Mouse (Mus musculus): Measurements from ENCODE around the gene Rcor2. TPM values are rescaled to one million over a fixed set of nuclear protein-coding genes. Genes with fewer than 3 reads are reported as not detected.

The Rcor2 gene
- polyA plus RNA-seq, 1 experiment from 2014 or later: 11.1 TPM

GRCm38 (mm10) chr19:7304801-7305200, 37.7 kb downstream of the Rcor2 start:
- no peak overlapping the region for H3K27ac ChIP-seq (ENCODE audit: low read depth)
- H3K4me1 ChIP-seq (replicated peaks; ENCODE audit: control insufficient read depth, insufficient read depth, low read length): peaks cover 36% of the 10 kb centered on the region
- no peak overlapping the region for H3K4me2 ChIP-seq (ENCODE audit: low read length)
- H3K9me3 ChIP-seq (ENCODE audit: control insufficient read depth, low read length): no peaks in the 10 kb centered on the region
- no peak overlapping the region for H3K4me3 ChIP-seq (ENCODE audit: low read depth, low read length)
- no peak for DNase-seq (ENCODE audit: low spot score)
- no peak for ATAC-seq (replicated peaks; ENCODE audit: low FRiP score, low TSS enrichment, low read depth)
- H3K9ac ChIP-seq (ENCODE audit: low read length): no peak overlapping the region
- 0 out of 2 replicates have a peak, but pooled peaks cover 2% of the 10 kb centered on the region for H3K36me3 ChIP-seq (ENCODE audit: control insufficient read depth, insufficient read depth, low read length)
- H3K27me3 ChIP-seq (replicated peaks; ENCODE audit: control insufficient read depth, insufficient read depth, low read length): no peaks in the 10 kb centered on the region
- 55% methylated on average over 2 of the region's 2 CpGs for WGBS

- H3K4me1 ChIP-seq (replicated peaks; ENCODE audit: control insufficient read depth, insufficient read depth, low read length): peaks cover 38% of the 10 kb centered on the region
- no peak overlapping the region for H3K4me3 ChIP-seq (ENCODE audit: low read depth, low read length)
- WGBS: 65% methylated on average over 10 of the region's 11 CpGs
- no peak overlapping the region for H3K9ac ChIP-seq (ENCODE audit: low read length)
- ATAC-seq (replicated peaks; ENCODE audit: low FRiP score, low TSS enrichment, low read depth) (no peak), DNase-seq (ENCODE audit: low spot score) (no peak)
- no peak overlapping the region for H3K4me2 ChIP-seq (ENCODE audit: low read length)
- no peak overlapping the region for H3K27ac ChIP-seq (ENCODE audit: low read depth)
- H3K27me3 ChIP-seq (replicated peaks; ENCODE audit: control insufficient read depth, insufficient read depth, low read length): no peaks in the 10 kb centered on the region
- H3K9me3 ChIP-seq (ENCODE audit: control insufficient read depth, low read length): no peaks in the 10 kb centered on the region
- H3K36me3 ChIP-seq (ENCODE audit: control insufficient read depth, insufficient read depth, low read length): no peaks in the 10 kb centered on the region
These were observed 38.5 kb downstream of the Rcor2 start for GRCm38 (mm10) chr19:7305380-7306310.

DNA sequence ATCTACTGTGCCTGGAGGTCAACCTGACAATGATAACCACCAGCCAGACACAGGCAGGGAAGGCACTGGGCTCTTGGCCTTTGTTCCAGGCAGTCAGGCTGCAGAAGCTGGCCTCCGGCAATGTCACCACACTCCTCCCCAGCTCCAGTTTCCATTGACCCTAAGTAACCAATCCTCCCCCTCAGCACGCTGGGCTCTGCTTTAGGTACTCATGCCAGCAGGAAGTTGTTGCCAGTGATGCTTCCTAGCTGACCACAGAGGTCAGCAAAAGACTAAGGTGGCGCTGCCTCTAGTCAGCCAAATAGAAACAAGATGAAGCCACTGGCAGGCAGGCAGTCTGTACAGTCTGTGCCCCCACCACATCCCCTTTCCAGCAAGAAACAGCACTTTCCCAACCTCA, 39.8 kb downstream of the Rcor2 start:
- H3K9me3 ChIP-seq (ENCODE audit: control insufficient read depth, low read length): no peaks in the 10 kb centered on the region
- H3K27me3 ChIP-seq (replicated peaks; ENCODE audit: control insufficient read depth, insufficient read depth, low read length): no peaks in the 10 kb centered on the region
- H3K36me3 ChIP-seq (ENCODE audit: control insufficient read depth, insufficient read depth, low read length): no peaks in the 10 kb centered on the region
- 60% methylated on average over 3 of the region's 3 CpGs for WGBS
- H3K4me2 ChIP-seq (ENCODE audit: low read length): no peak overlapping the region
- H3K9ac ChIP-seq (ENCODE audit: low read length): no peak overlapping the region
- ATAC-seq (replicated peaks; ENCODE audit: low FRiP score, low TSS enrichment, low read depth): no peak
- DNase-seq (ENCODE audit: low spot score): no peak
- H3K4me3 ChIP-seq (ENCODE audit: low read depth, low read length): no peak overlapping the region
- H3K27ac ChIP-seq (ENCODE audit: low read depth): no peak overlapping the region
- H3K4me1 ChIP-seq (replicated peaks; ENCODE audit: control insufficient read depth, insufficient read depth, low read length): peaks cover 47% of the 10 kb centered on the region

GRCm38 (mm10) chr19:7307995-7308770, 41.1 kb downstream of the Rcor2 start:
- Histone ChIP-seq H3K27me3 (replicated peaks; ENCODE audit: control insufficient read depth, insufficient read depth, low read length) (no peaks in the 10 kb centered on the region), H3K36me3 (ENCODE audit: control insufficient read depth, insufficient read depth, low read length) (no peaks in the 10 kb centered on the region), H3K27ac (ENCODE audit: low read depth) (peak overlapping the region; percentile 16; the same call in 1 of the 2 replicates), H3K4me2 (ENCODE audit: low read length) (no peak overlapping the region), H3K9ac (ENCODE audit: low read length) (no peak overlapping the region), H3K9me3 (ENCODE audit: control insufficient read depth, low read length) (no peaks in the 10 kb centered on the region), H3K4me3 (ENCODE audit: low read depth, low read length) (no peak overlapping the region), H3K4me1 (replicated peaks; ENCODE audit: control insufficient read depth, insufficient read depth, low read length) (peaks cover 51% of the 10 kb centered on the region)
- DNase-seq (ENCODE audit: low spot score) (peak; percentile 61), ATAC-seq (replicated peaks; ENCODE audit: low FRiP score, low TSS enrichment, low read depth) (peak; percentile 44; the same call in 1 of the 2 replicates)
- 43% methylated on average over 8 of the region's 8 CpGs for WGBS

- Histone ChIP-seq H3K27ac (ENCODE audit: low read depth) (no peak overlapping the region), H3K4me1 (replicated peaks; ENCODE audit: control insufficient read depth, insufficient read depth, low read length) (peaks cover 51% of the 10 kb centered on the region), H3K9ac (ENCODE audit: low read length) (no peak overlapping the region), H3K36me3 (ENCODE audit: control insufficient read depth, insufficient read depth, low read length) (no peaks in the 10 kb centered on the region), H3K9me3 (ENCODE audit: control insufficient read depth, low read length) (no peaks in the 10 kb centered on the region), H3K4me2 (ENCODE audit: low read length) (no peak overlapping the region), H3K27me3 (replicated peaks; ENCODE audit: control insufficient read depth, insufficient read depth, low read length) (no peaks in the 10 kb centered on the region), H3K4me3 (ENCODE audit: low read depth, low read length) (no peak overlapping the region)
- ATAC-seq (replicated peaks; ENCODE audit: low FRiP score, low TSS enrichment, low read depth) (no peak), DNase-seq (ENCODE audit: low spot score) (no peak)
- 68% methylated on average over 2 of the region's 2 CpGs for WGBS
These were observed 42.7 kb downstream of the Rcor2 start for GRCm38 (mm10) chr19:7309738-7310330.

- peak; percentile 80 for DNase-seq (ENCODE audit: low spot score)
- peak; percentile 81 for ATAC-seq (replicated peaks; ENCODE audit: low FRiP score, low TSS enrichment, low read depth)
- Histone ChIP-seq H3K36me3 (ENCODE audit: control insufficient read depth, insufficient read depth, low read length) (no peaks in the 10 kb centered on the region), H3K27me3 (replicated peaks; ENCODE audit: control insufficient read depth, insufficient read depth, low read length) (no peaks in the 10 kb centered on the region), H3K4me3 (ENCODE audit: low read depth, low read length) (no peak overlapping the region), H3K4me1 (replicated peaks; ENCODE audit: control insufficient read depth, insufficient read depth, low read length) (peaks cover 47% of the 10 kb centered on the region), H3K27ac (ENCODE audit: low read depth) (peak overlapping the region; percentile 62), H3K4me2 (ENCODE audit: low read length) (no peak overlapping the region), H3K9me3 (ENCODE audit: control insufficient read depth, low read length) (no peaks in the 10 kb centered on the region), H3K9ac (ENCODE audit: low read length) (no peak overlapping the region)
- WGBS: 13% methylated on average over 5 of the region's 5 CpGs
These were observed 43.6 kb downstream of the Rcor2 start for GRCm38 (mm10) chr19:7310704-7311103.

DNA sequence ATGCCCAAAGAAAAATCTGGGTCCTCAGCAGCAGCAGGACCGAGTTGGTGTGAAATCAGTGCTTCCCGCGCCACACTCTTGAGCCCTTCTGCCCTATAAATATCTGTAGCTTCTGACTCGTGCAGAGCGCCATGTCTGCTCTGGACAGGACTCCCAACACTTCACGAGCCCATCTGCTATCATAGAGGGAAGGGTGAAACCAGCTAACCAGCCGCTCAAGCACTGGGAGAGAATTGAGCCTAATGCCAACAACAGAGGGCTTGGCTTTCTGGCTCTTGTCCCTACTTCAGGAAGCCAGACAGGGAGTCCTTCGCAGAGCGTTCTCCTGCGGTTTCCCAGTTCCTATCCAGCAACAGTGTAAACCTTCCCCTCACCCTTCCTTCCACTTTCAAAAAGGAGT, 44.2 kb downstream of the Rcor2 start:
- H3K36me3 ChIP-seq (ENCODE audit: control insufficient read depth, insufficient read depth, low read length): no peaks in the 10 kb centered on the region
- H3K9ac ChIP-seq (ENCODE audit: low read length): no peak overlapping the region
- H3K4me2 ChIP-seq (ENCODE audit: low read length): peak overlapping the region; percentile 22; the same call in 1 of the 2 replicates
- H3K27me3 ChIP-seq (replicated peaks; ENCODE audit: control insufficient read depth, insufficient read depth, low read length): no peaks in the 10 kb centered on the region
- WGBS: 43% methylated on average over 10 of the region's 10 CpGs
- H3K4me3 ChIP-seq (ENCODE audit: low read depth, low read length): no peak overlapping the region
- H3K27ac ChIP-seq (ENCODE audit: low read depth): peak overlapping the region; percentile 62; the same call in 1 of the 2 replicates
- ATAC-seq (replicated peaks; ENCODE audit: low FRiP score, low TSS enrichment, low read depth): no peak
- H3K9me3 ChIP-seq (ENCODE audit: control insufficient read depth, low read length): no peaks in the 10 kb centered on the region
- no peak for DNase-seq (ENCODE audit: low spot score)
- peaks cover 41% of the 10 kb centered on the region for H3K4me1 ChIP-seq (replicated peaks; ENCODE audit: control insufficient read depth, insufficient read depth, low read length)

DNA sequence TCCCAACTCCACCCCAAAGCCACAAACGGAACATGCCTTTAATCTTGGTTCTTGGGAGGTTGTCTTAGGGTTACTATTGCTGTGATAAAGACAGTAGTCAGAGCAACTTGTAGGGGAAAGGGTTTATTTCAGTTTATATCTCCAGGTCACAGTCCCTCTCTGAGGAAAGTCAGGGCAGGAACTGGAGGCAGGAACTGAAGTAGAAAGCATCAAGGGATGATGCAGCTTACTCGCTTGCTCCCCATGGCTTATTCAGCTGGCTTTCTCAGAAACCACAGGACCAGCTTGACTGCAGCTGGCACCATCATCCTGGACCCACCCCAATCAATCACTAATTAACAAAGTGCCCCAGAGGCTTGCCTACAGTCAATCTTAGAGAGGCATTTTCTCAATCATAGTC, 46.5 kb downstream of the Rcor2 start:
- no peak for DNase-seq (ENCODE audit: low spot score)
- no peak for ATAC-seq (replicated peaks; ENCODE audit: low FRiP score, low TSS enrichment, low read depth)
- 91% methylated on average over 2 of the region's 2 CpGs for WGBS
- Histone ChIP-seq H3K4me2 (ENCODE audit: low read length) (no peak overlapping the region), H3K36me3 (ENCODE audit: control insufficient read depth, insufficient read depth, low read length) (no peaks in the 10 kb centered on the region), H3K9me3 (ENCODE audit: control insufficient read depth, low read length) (no peaks in the 10 kb centered on the region), H3K4me1 (replicated peaks; ENCODE audit: control insufficient read depth, insufficient read depth, low read length) (peaks cover 32% of the 10 kb centered on the region), H3K9ac (ENCODE audit: low read length) (no peak overlapping the region), H3K27ac (ENCODE audit: low read depth) (no peak overlapping the region), H3K27me3 (replicated peaks; ENCODE audit: control insufficient read depth, insufficient read depth, low read length) (no peaks in the 10 kb centered on the region), H3K4me3 (ENCODE audit: low read depth, low read length) (no peak overlapping the region)
